Mouse (Mus musculus): ENCODE data around the gene Olfr1180. TPM values are rescaled to one million over a fixed set of nuclear protein-coding genes. Genes with fewer than 3 reads are reported as not detected.

Gene Olfr1180
- polyA plus RNA-seq, 1 experiment, result not detected

GRCm38 (mm10) chr2:88386762-88387161, 32.2 kb downstream of the Olfr1180 start, which contains the start of gene Olfr1178:
TSS of gene Olfr1178 (plus strand) at chr2:88387062.
- Histone ChIP-seq H3K36me3 (ENCODE audit: control insufficient read depth, insufficient read depth) (no peaks in the 10 kb centered on the region), H3K4me2 (ENCODE audit: low read depth) (no peak within 1 kb of the TSS), H3K27me3 (ENCODE audit: control insufficient read depth, insufficient read depth, insufficient read length) (no peaks in the 10 kb centered on the region), H3K4me3 (no peak within 1 kb of the TSS), H3ac (ENCODE audit: control insufficient read depth, insufficient read length) (no peak within 1 kb of the TSS), H3K79me2 (ENCODE audit: control insufficient read depth, insufficient read depth) (no peaks in the 10 kb centered on the region)
- TF ChIP-seq MYOG (IDR thresholded peaks at IDR 0.05; ENCODE audit: control insufficient read depth in 1 of 3, insufficient read depth in 1 of 3, insufficient read length in 2 of 3, low read depth in 2 of 3) (no peak), TCF12 (IDR thresholded peaks at IDR 0.05; ENCODE audit: insufficient read depth, poor library complexity, severe bottlenecking) (no peak), REST (IDR thresholded peaks at IDR 0.05; ENCODE audit: insufficient read depth, insufficient read length) (no peak), MYOD1 (IDR thresholded peaks at IDR 0.05; ENCODE audit: control insufficient read depth in 1 of 3, insufficient read length in 2 of 3, low read depth in 2 of 3) (no peak), CEBPB (IDR thresholded peaks at IDR 0.05; ENCODE audit: insufficient read depth, poor library complexity, severe bottlenecking) (no peak), SRF (IDR thresholded peaks at IDR 0.05; ENCODE audit: control insufficient read depth, insufficient read length, low read depth) (no peak), POLR2AphosphoS2 (IDR thresholded peaks at IDR 0.05; ENCODE audit: insufficient read length, low read depth) (no peak)

Other genes starting within 250 kb of the Olfr1180 start
- gene Olfr1168, start 237.3 kb downstream of the Olfr1180 start, polyA plus RNA-seq (2012; fragmentation: generic; extraction: Trizol), result not detected
- not detected for gene Olfr1170, start 190.8 kb downstream of the Olfr1180 start, polyA plus RNA-seq (2012; fragmentation: generic; extraction: Trizol)
- not detected for gene Olfr1173, start 139.3 kb downstream of the Olfr1180 start, polyA plus RNA-seq (2012; fragmentation: generic; extraction: Trizol)
- not detected for gene Olfr1174-ps, start 104.0 kb downstream of the Olfr1180 start, polyA plus RNA-seq (2012; fragmentation: generic; extraction: Trizol)
- not detected for gene Olfr1175-ps, start 91.9 kb downstream of the Olfr1180 start, polyA plus RNA-seq (2012; fragmentation: generic; extraction: Trizol)
- not detected for gene Olfr1176, start 82.4 kb downstream of the Olfr1180 start, polyA plus RNA-seq (2012; fragmentation: generic; extraction: Trizol)
- gene Olfr1177-ps, start 72.7 kb downstream of the Olfr1180 start, polyA plus RNA-seq (2012; fragmentation: generic; extraction: Trizol), result not detected
- not detected for gene Olfr1178, start 32.1 kb downstream of the Olfr1180 start, polyA plus RNA-seq (2012; fragmentation: generic; extraction: Trizol)
- not detected for gene Olfr1179, start 12.7 kb downstream of the Olfr1180 start, polyA plus RNA-seq (2012; fragmentation: generic; extraction: Trizol)
- gene Olfr1181, start 7.0 kb upstream of the Olfr1180 start, polyA plus RNA-seq (2012; fragmentation: generic; extraction: Trizol), result not detected
- not detected for gene Gm13757, start 30.0 kb upstream of the Olfr1180 start, polyA plus RNA-seq (2012; fragmentation: generic; extraction: Trizol)
- gene Olfr1183, start 35.7 kb upstream of the Olfr1180 start, polyA plus RNA-seq (2012; fragmentation: generic; extraction: Trizol), result not detected
- gene Olfr1184, start 64.4 kb upstream of the Olfr1180 start, polyA plus RNA-seq (2012; fragmentation: generic; extraction: Trizol), result not detected
- gene Olfr1185-ps1, start 74.2 kb upstream of the Olfr1180 start, polyA plus RNA-seq (2012; fragmentation: generic; extraction: Trizol), result not detected
- not detected for gene Olfr1186, start 99.4 kb upstream of the Olfr1180 start, polyA plus RNA-seq (2012; fragmentation: generic; extraction: Trizol)
- not detected for gene Olfr1188, start 137.8 kb upstream of the Olfr1180 start, polyA plus RNA-seq (2012; fragmentation: generic; extraction: Trizol)
- not detected for gene Olfr1189, start 167.3 kb upstream of the Olfr1180 start, polyA plus RNA-seq (2012; fragmentation: generic; extraction: Trizol)
- not detected for gene Olfr1191-ps1, start 221.4 kb upstream of the Olfr1180 start, polyA plus RNA-seq (2012; fragmentation: generic; extraction: Trizol)
- gene Olfr1192-ps1, start 229.4 kb upstream of the Olfr1180 start, polyA plus RNA-seq (2012; fragmentation: generic; extraction: Trizol), result not detected

Measured in myocyte (in vitro differentiated cells).